Mouse (Mus musculus) E14TG2a.4 (cell line): ENCODE results near the gene Usp16.

Source experiments
- CTCF ChIP-seq: conservative IDR thresholded peaks from 2 replicates; pipeline ENCODE4 v1.5.1; 2014; ENCODE audit warnings: low read length
- NANOG ChIP-seq: IDR thresholded peaks from 2 replicates; pipeline ENCODE4 v1.6.1; 2014; ENCODE audit warnings: borderline replicate concordance, low read length, mixed read lengths
- POU5F1 ChIP-seq: IDR thresholded peaks from 2 replicates; pipeline ENCODE4 v1.6.1; 2014; ENCODE audit warnings: low read length, borderline replicate concordance

- TF ChIP-seq CTCF: no peak
- no peak for TF ChIP-seq NANOG
- no peak for TF ChIP-seq POU5F1
Measured at GRCm38 (mm10) chr16:87497171-87497570, 42.7 kb downstream of the Usp16 start.
